Mouse (Mus musculus) left cerebral cortex, postnatal 25 days (tissue): Measurements from ENCODE around the gene Chd9. TPM values are rescaled to one million over a fixed set of nuclear protein-coding genes. Genes with fewer than 3 reads are reported as not detected.
A peak's percentile ranks its signal among the peaks of the same experiment; 100 is the strongest.

ENCODE experiments used
- DNase-seq, 2 experiments: peaks; one replicate each; pipeline ENCODE4 v3.0.0; 2022; ENCODE audit warnings: low spot score in 2 of 2, mixed read lengths in 1 of 2
- intact Hi-C: fragments of 180-260 bp; cut with DNase I; formaldehyde crosslinking; loops from one replicate; pipeline ENCODE4 v1.15.1; 2025
- total RNA-seq, 2 experiments: library from RNA; stranded (reverse); gene quantifications; 2 replicates each; pipeline ENCODE4 v1.2.3; 2021

Gene Chd9
- total RNA-seq, 2 experiments from 2014 or later = 194 to 203 TPM

GRCm38 (mm10) chr8:90833628-90834320 is 5.6 kb downstream of the Chd9 start:
- no peak for DNase-seq
- intact Hi-C loops = no loop called here

- DNase-seq = no peak
- intact Hi-C loops = no loop called here
Measured at GRCm38 (mm10) chr8:90834321-90834672, 6.1 kb downstream of the Chd9 start.

- peak in 1 of 2 experiments; percentile 85 for DNase-seq
- intact Hi-C loops = loop anchor here (2.0 kb wide), 1 partner anchor 31 kb away; no protein-coding TSS in a partner anchor
Measured at GRCm38 (mm10) chr8:90837440-90837839, 9.3 kb downstream of the Chd9 start.

GRCm38 (mm10) chr8:90839725-90840714 is 11.9 kb downstream of the Chd9 start:
- no peak for DNase-seq
- intact Hi-C loops = no loop called here

- intact Hi-C loops = no loop called here
- no peak for DNase-seq
Measured at GRCm38 (mm10) chr8:90841321-90841720, 13.2 kb downstream of the Chd9 start.

GRCm38 (mm10) chr8:90843127-90843526 is 15.0 kb downstream of the Chd9 start:
- no peak for DNase-seq
- intact Hi-C loops = no loop called here

GRCm38 (mm10) chr8:90844179-90844967 is 16.2 kb downstream of the Chd9 start:
- no peak for DNase-seq
- intact Hi-C loops = no loop called here

- DNase-seq = no peak
- intact Hi-C loops = no loop called here
Measured at GRCm38 (mm10) chr8:90847980-90848379, 19.8 kb downstream of the Chd9 start.

GRCm38 (mm10) chr8:90849462-90850050 is 21.4 kb downstream of the Chd9 start:
- intact Hi-C loops = no loop called here

GRCm38 (mm10) chr8:90851544-90851943 is 23.4 kb downstream of the Chd9 start:
- no peak for DNase-seq
- intact Hi-C loops = no loop called here

More at GRCm38 (mm10) chr8:90849462-90850050, 21.4 kb downstream of the Chd9 start:
- DNase-seq = peak; percentile 63 to 82

- intact Hi-C loops = no loop called here
Measured at GRCm38 (mm10) chr8:90853971-90854670, 26.0 kb downstream of the Chd9 start.

GRCm38 (mm10) chr8:90854671-90855161 is 26.6 kb downstream of the Chd9 start:
- intact Hi-C loops = no loop called here
- no peak for DNase-seq

More at GRCm38 (mm10) chr8:90853971-90854670, 26.0 kb downstream of the Chd9 start:
- no peak for DNase-seq

GRCm38 (mm10) chr8:90856171-90856570 is 28.0 kb downstream of the Chd9 start:
- no peak for DNase-seq
- intact Hi-C loops = no loop called here

GRCm38 (mm10) chr8:90856952-90857351 is 28.8 kb downstream of the Chd9 start:
- intact Hi-C loops = no loop called here
- no peak for DNase-seq

- intact Hi-C loops = no loop called here
- no peak for DNase-seq
Measured at GRCm38 (mm10) chr8:90858071-90858470, 29.9 kb downstream of the Chd9 start.

GRCm38 (mm10) chr8:90861266-90861944 is 33.3 kb downstream of the Chd9 start:
- DNase-seq = peak in 1 of 2 experiments; percentile 65
- intact Hi-C loops = no loop called here

GRCm38 (mm10) chr8:90862038-90862437 is 33.9 kb downstream of the Chd9 start:
- peak in 1 of 2 experiments; percentile 30 for DNase-seq
- intact Hi-C loops = no loop called here

GRCm38 (mm10) chr8:90867061-90867460 is 38.9 kb downstream of the Chd9 start:
- intact Hi-C loops = no loop called here

More at GRCm38 (mm10) chr8:90867061-90867460, 38.9 kb downstream of the Chd9 start:
- no peak for DNase-seq
